Comparison of ENCODE assay signal across 8 mouse cellular contexts in the genomic region with DNA sequence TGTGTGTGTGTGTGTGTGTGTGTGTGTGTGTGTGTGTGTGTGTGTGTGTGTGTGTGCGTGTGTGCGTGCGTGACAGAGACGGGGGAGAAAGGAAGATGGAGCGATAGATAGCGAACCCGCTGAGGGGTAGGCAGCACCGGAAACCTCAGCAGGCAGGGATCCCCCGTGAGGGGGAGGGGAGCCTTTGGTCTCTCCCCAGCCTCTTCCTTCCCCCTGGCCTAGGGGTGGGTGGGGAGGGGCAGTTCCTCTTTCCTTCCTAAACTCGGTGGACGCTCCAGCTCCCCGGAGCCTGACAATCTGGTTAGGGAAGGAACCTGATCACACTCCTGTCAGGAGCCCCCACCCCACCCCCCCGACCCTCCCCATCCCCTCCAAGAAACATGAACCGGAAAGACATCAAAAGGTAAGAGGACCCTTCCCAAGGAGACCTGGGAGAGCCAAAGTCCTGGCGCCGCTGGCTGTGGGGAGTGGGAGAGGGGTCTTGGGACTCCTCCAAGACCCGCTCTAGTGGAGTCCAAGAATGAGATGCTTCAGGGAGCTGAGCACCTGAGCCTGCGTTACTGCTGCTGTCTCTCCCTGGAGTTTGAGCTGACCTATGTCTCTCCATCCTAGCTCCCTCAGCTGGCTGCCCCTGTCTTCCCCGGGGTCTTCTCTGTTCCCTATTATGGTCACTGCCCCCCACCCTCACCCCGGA. TPM values are rescaled to one million over a fixed set of nuclear protein-coding genes. Genes with fewer than 3 reads are reported as not detected.
DNase-seq lines count a peak whose midpoint lies in the region; ATAC-seq lines count a peak whose summit lies in the region.

A gene (plus strand): TSS at position 159 of the 694 bp plus-strand sequence.

- H3K4me3 ChIP-seq in forebrain, embryonic 11.5 days (ENCODE audit: low read depth, low read length) = peak within 1 kb of the TSS; percentile 20
- peak within 1 kb of the TSS; percentile 23 for H3K4me3 ChIP-seq in lung, embryonic 15.5 days

- H3K27me3 ChIP-seq in forebrain, embryonic 11.5 days (ENCODE audit: control insufficient read depth, insufficient read depth, low read length) = peaks cover 2% of the 10 kb centered on the region
- peaks cover 8% of the 10 kb centered on the region; the same call in 1 of the 2 replicates for H3K27me3 ChIP-seq in lung, embryonic 15.5 days

- peak; percentile 46; the same call in 1 of the 2 replicates for ATAC-seq in forebrain, embryonic 11.5 days (replicated peaks; ENCODE audit: low FRiP score)
- 0 out of 2 replicates have a peak, but pooled peaks have one; percentile 23 for ATAC-seq in lung, embryonic 15.5 days (ENCODE audit: borderline replicate concordance, extremely low read depth, low FRiP score, low TSS enrichment)
- ATAC-seq in neutrophil, adult 5-6 weeks (ENCODE audit: extremely low read depth, insufficient number of reproducible peaks, low FRiP score, poor library complexity, severe bottlenecking) = peak; percentile 84

- DNase-seq in heart, adult 18-20 months = peak; percentile 13 to 54
- no peak for DNase-seq in heart, postnatal 36 days
- DNase-seq in forebrain, embryonic 11.5 days (ENCODE audit: low spot score) = peak; percentile 69
- DNase-seq in induced T-regulatory cell, adult 2 months (ENCODE audit: low read depth) = peak; percentile 88
- no peak for DNase-seq in c-Kit-positive CD71-positive TER-119-positive erythroid progenitor cells, embryonic 14.5 days (ENCODE audit: low spot score)
- no peak for DNase-seq in cerebellum, adult 11 months

- H3K9me3 ChIP-seq in forebrain, embryonic 11.5 days (ENCODE audit: control insufficient read depth, low read length) = no peaks in the 10 kb centered on the region
- H3K9me3 ChIP-seq in lung, embryonic 15.5 days = no peaks in the 10 kb centered on the region

- H3K9ac ChIP-seq in forebrain, embryonic 11.5 days (ENCODE audit: low read length) = peak within 1 kb of the TSS; percentile 5; the same call in 1 of the 2 replicates
- H3K9ac ChIP-seq in lung, embryonic 15.5 days = no peak within 1 kb of the TSS

- H3K27ac ChIP-seq in forebrain, embryonic 11.5 days (ENCODE audit: low read depth, low read length) = no peak within 1 kb of the TSS
- H3K27ac ChIP-seq in lung, embryonic 15.5 days = no peak within 1 kb of the TSS

- intact Hi-C loops in heart, postnatal 36 days (cut with DNase I) = no loop called here

- H3K4me1 ChIP-seq in forebrain, embryonic 11.5 days (replicated peaks; ENCODE audit: control insufficient read depth, insufficient read depth, low read length) = no peaks in the 10 kb centered on the region
- H3K4me1 ChIP-seq in lung, embryonic 15.5 days = peaks cover 6% of the 10 kb centered on the region; the same call in 1 of the 2 replicates

- peak within 1 kb of the TSS; percentile 55 for H3K4me2 ChIP-seq in forebrain, embryonic 11.5 days (ENCODE audit: low read depth, low read length, severe bottlenecking)
- H3K4me2 ChIP-seq in lung, embryonic 15.5 days = peak within 1 kb of the TSS; percentile 52

- H3K36me3 ChIP-seq in forebrain, embryonic 11.5 days (ENCODE audit: control insufficient read depth, insufficient read depth, low read length) = no peaks in the 10 kb centered on the region
- no peaks in the 10 kb centered on the region for H3K36me3 ChIP-seq in lung, embryonic 15.5 days

- WGBS in forebrain, embryonic 11.5 days = under 1% methylated on average over 16 of the region's 20 CpGs
- WGBS in lung, embryonic 15.5 days = 0% methylated on average over 16 of the region's 20 CpGs

RNA-seq across cellular contexts. Expression of the gene that starts here (rescaled TPM):
- 1 to 10 TPM in 1 of 2 experiments, under 1 TPM in 1; 0.92 to 1.1 TPM for total RNA-seq in heart, adult 18-20 months (2021)
- total RNA-seq in heart, postnatal 36 days (2021) = 1 to 10 TPM; 1.4 to 1.5 TPM
- polyA plus RNA-seq in forebrain, embryonic 11.5 days (2014; fragmentation: Nextera tagmentation; extraction: Ambion mirVana) = 0.67 and 1.2 TPM in 2 replicates
- 1.1 and 1.7 TPM in 2 replicates for polyA plus RNA-seq in lung, embryonic 15.5 days (2015; fragmentation: Nextera tagmentation; extraction: Ambion mirVana)
- 108 and 138 TPM in 2 replicates for total RNA-seq in neutrophil, adult 5-6 weeks (2017)

Comparison
In these comparisons a context has a peak if more than half of its experiments do, and no peak if none do; other contexts are left out.
1. RNA of the gene that starts here (total RNA-seq): 108 to 138 TPM in neutrophil, adult 5-6 weeks; 1.4 to 1.5 TPM in heart, postnatal 36 days and 0.92 to 1.1 TPM in heart, adult 18-20 months; every median in the first group is over 10 times any median in the second.
2. DNase-seq: peak in heart, adult 18-20 months (2 of 2), forebrain, embryonic 11.5 days (single experiment) and induced T-regulatory cell, adult 2 months (single experiment); none in heart, postnatal 36 days (0 of 2), c-Kit-positive CD71-positive TER-119-positive erythroid progenitor cells, embryonic 14.5 days (single experiment) and cerebellum, adult 11 months (single experiment).
3. ATAC-seq: peak in every context shown above with its lines; median percentile 84 in neutrophil, adult 5-6 weeks; 46 in forebrain, embryonic 11.5 days; 23 in lung, embryonic 15.5 days.